Mouse (Mus musculus): ENCODE data around the gene Naa80. TPM values are rescaled to one million over a fixed set of nuclear protein-coding genes. Genes with fewer than 3 reads are reported as not detected.
A peak's percentile ranks its signal among the peaks of the same experiment; 100 is the strongest.

Naa80 gene
- polyA plus RNA-seq, 1 experiment: 19.5 TPM

- WGBS: 19% methylated on average over 6 of the region's 6 CpGs
Observed at GRCm38 (mm10) chr9:107632478-107632877, 53.8 kb downstream of the Naa80 start.

GRCm38 (mm10) chr9:107633091-107633660 lies 54.5 kb downstream of the Naa80 start:
- TF ChIP-seq POLR2A (IDR thresholded peaks at IDR 0.05; ENCODE audit: borderline replicate concordance, insufficient read depth, low read length) (0 out of 2 replicates have a peak, but pooled peaks have one; percentile 28), CTCF (IDR thresholded peaks at IDR 0.05; ENCODE audit: borderline replicate concordance, insufficient read depth, low read depth, low read length) (no peak)
- DNase-seq: peak in 1 of 2 experiments; percentile 59
- H3K4me1 ChIP-seq (ENCODE audit: control insufficient read depth, insufficient read depth, low read length): peaks cover 20% of the 10 kb centered on the region

More at GRCm38 (mm10) chr9:107632478-107632877, 53.8 kb downstream of the Naa80 start:
- Histone ChIP-seq H3K4me1 (ENCODE audit: control insufficient read depth, insufficient read depth, low read length) (peaks cover 25% of the 10 kb centered on the region), H3K27ac (ENCODE audit: insufficient read depth, low read length) (peak overlapping the region; percentile 41), H3K27me3 (ENCODE audit: control insufficient read depth, insufficient read depth, low read length) (no peaks in the 10 kb centered on the region), H3K4me3 (replicated peaks; ENCODE audit: insufficient read depth, low read depth, low read length) (peak overlapping the region; percentile 87)
- TF ChIP-seq CTCF (IDR thresholded peaks at IDR 0.05; ENCODE audit: borderline replicate concordance, insufficient read depth, low read depth, low read length): no peak
- TF ChIP-seq POLR2A (IDR thresholded peaks at IDR 0.05; ENCODE audit: borderline replicate concordance, insufficient read depth, low read length): no peak
- DNase-seq: peak in 1 of 2 experiments; percentile 44

More at GRCm38 (mm10) chr9:107633091-107633660, 54.5 kb downstream of the Naa80 start:
- Histone ChIP-seq H3K27ac (ENCODE audit: insufficient read depth, low read length) (peak overlapping the region; percentile 41), H3K27me3 (ENCODE audit: control insufficient read depth, insufficient read depth, low read length) (no peaks in the 10 kb centered on the region), H3K4me3 (replicated peaks; ENCODE audit: insufficient read depth, low read depth, low read length) (peak overlapping the region; percentile 87)
- WGBS: 4% methylated on average over 33 of the region's 33 CpGs

Other genes starting within 250 kb of the Naa80 start
- gene Hemk1, start 240.5 kb upstream of the Naa80 start, polyA plus RNA-seq (2012; rRNA removed): 27.8 and 31.7 TPM in 2 replicates
- gene 6430571L13Rik, start 238.3 kb upstream of the Naa80 start, polyA plus RNA-seq (2012; rRNA removed): 44.9 and 52.5 TPM in 2 replicates
- 130 and 148 TPM in 2 replicates for gene Cacna2d2, start 179.3 kb upstream of the Naa80 start, polyA plus RNA-seq (2012; rRNA removed)
- 44.3 and 44.6 TPM in 2 replicates for gene Tmem115, start 44.9 kb upstream of the Naa80 start, polyA plus RNA-seq (2012; rRNA removed)
- gene Cyb561d2, start 36.7 kb upstream of the Naa80 start, polyA plus RNA-seq (2012; rRNA removed): 21.2 and 21.5 TPM in 2 replicates
- gene Nprl2, start 36.7 kb upstream of the Naa80 start, polyA plus RNA-seq (2012; rRNA removed): 64.1 and 70.7 TPM in 2 replicates
- gene Zmynd10, start 31.6 kb upstream of the Naa80 start, polyA plus RNA-seq (2012; rRNA removed): 1.6 and 2.3 TPM in 2 replicates
- gene Rassf1, start 27.3 kb upstream of the Naa80 start, polyA plus RNA-seq (2012; rRNA removed): 30.3 and 32.3 TPM in 2 replicates
- 123 and 127 TPM in 2 replicates for gene Tusc2, start 15.6 kb upstream of the Naa80 start, polyA plus RNA-seq (2012; rRNA removed)
- 10.8 and 11.9 TPM in 2 replicates for gene Hyal2, start 10.9 kb upstream of the Naa80 start, polyA plus RNA-seq (2012; rRNA removed)
- gene Hyal1, start 2.0 kb upstream of the Naa80 start, polyA plus RNA-seq (2012; rRNA removed): 5.7 and 6.8 TPM in 2 replicates
- 1.1 TPM in 2 replicates for gene Hyal3, start 1.9 kb downstream of the Naa80 start, polyA plus RNA-seq (2012; rRNA removed)
- 20.2 and 23.4 TPM in 2 replicates for gene Ifrd2, start 8.8 kb downstream of the Naa80 start, polyA plus RNA-seq (2012; rRNA removed)
- 3.9 and 6.4 TPM in 2 replicates for gene Sema3b, start 30.3 kb downstream of the Naa80 start, polyA plus RNA-seq (2012; rRNA removed)
- 273 and 301 TPM in 2 replicates for gene Gnai2, start 56.5 kb downstream of the Naa80 start, polyA plus RNA-seq (2012; rRNA removed)
- 145 and 152 TPM in 2 replicates for gene Slc38a3, start 90.6 kb downstream of the Naa80 start, polyA plus RNA-seq (2012; rRNA removed)
- gene Gnat1, start 100.8 kb downstream of the Naa80 start, polyA plus RNA-seq (2012; rRNA removed): 0.15 and 0.36 TPM in 2 replicates
- gene Sema3f, start 131.6 kb downstream of the Naa80 start, polyA plus RNA-seq (2012; rRNA removed): 30.4 and 31.8 TPM in 2 replicates
- gene Rbm5, start 192.1 kb downstream of the Naa80 start, polyA plus RNA-seq (2012; rRNA removed): 126 and 129 TPM in 2 replicates